Mouse (Mus musculus): Measurements from ENCODE around the gene Adig. TPM values are rescaled to one million over a fixed set of nuclear protein-coding genes. Genes with fewer than 3 reads are reported as not detected.

Gene Adig
- polyA plus RNA-seq, 1 experiment, result 169 TPM

DNA sequence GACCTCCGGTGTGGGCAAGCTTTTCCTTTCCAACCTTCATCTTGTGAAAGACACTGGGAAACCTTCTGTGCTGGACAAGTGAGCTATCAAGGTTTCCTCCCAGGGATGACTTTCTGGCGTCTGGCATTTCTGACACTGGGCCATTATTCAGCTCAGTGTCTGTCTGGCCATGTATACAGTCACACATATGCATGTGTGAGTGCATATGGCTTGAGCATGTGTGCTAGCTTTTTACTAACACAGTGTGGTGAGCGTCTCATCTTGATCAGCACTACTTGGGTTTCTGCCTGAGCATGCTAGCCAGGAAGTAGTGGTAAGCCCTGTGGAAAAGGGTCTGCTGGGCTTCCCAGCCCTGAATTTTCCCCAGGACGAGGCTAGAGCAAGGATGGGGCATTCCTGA is 38.9 kb downstream of the Adig start:
- Histone ChIP-seq H3K4me3 (ENCODE audit: control insufficient read depth, low read depth, low read length) (no peak overlapping the region), H3K27me3 (ENCODE audit: control insufficient read depth, insufficient read depth, low read length) (no peaks in the 10 kb centered on the region), H3K27ac (ENCODE audit: control insufficient read depth, insufficient read depth, low read depth, low read length) (no peak overlapping the region), H3K36me3 (ENCODE audit: control insufficient read depth, insufficient read depth, low read length) (no peaks in the 10 kb centered on the region), H3K4me1 (ENCODE audit: control insufficient read depth, insufficient read depth, low read length) (peaks cover 5% of the 10 kb centered on the region)
- TF ChIP-seq POLR2A (IDR thresholded peaks at IDR 0.05; ENCODE audit: control insufficient read depth, low read depth, low read length) (no peak), CTCF (IDR thresholded peaks at IDR 0.05; ENCODE audit: control insufficient read depth, insufficient read depth, insufficient replicate concordance, low read depth, low read length) (no peak)

DNA sequence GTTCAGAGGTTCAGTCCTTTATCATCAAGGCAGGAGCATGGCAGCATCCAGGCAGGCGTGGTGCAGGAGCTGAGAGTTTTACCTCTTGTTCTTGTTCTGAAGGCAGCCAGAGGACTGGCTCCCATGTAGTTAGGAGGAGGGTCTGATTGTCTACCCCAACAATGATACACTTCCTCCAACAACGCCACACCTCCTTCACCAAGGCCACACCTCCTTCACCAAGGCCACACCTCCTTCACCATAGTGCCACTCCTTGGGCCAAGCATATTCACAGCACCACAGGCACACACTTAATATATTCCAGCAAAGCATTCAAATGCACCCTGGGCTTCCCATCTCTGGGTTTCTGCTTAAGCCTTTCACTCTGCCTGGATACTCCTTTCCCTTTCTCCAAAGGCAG is 42.9 kb downstream of the Adig start:
- Histone ChIP-seq H3K4me1 (ENCODE audit: control insufficient read depth, insufficient read depth, low read length) (peaks cover 3% of the 10 kb centered on the region), H3K4me3 (ENCODE audit: control insufficient read depth, low read depth, low read length) (no peak overlapping the region), H3K36me3 (ENCODE audit: control insufficient read depth, insufficient read depth, low read length) (no peaks in the 10 kb centered on the region), H3K27me3 (ENCODE audit: control insufficient read depth, insufficient read depth, low read length) (no peaks in the 10 kb centered on the region), H3K27ac (ENCODE audit: control insufficient read depth, insufficient read depth, low read depth, low read length) (no peak overlapping the region)
- no peak for TF ChIP-seq CTCF (IDR thresholded peaks at IDR 0.05; ENCODE audit: control insufficient read depth, insufficient read depth, insufficient replicate concordance, low read depth, low read length)
- TF ChIP-seq POLR2A (IDR thresholded peaks at IDR 0.05; ENCODE audit: control insufficient read depth, low read depth, low read length), result no peak

DNA sequence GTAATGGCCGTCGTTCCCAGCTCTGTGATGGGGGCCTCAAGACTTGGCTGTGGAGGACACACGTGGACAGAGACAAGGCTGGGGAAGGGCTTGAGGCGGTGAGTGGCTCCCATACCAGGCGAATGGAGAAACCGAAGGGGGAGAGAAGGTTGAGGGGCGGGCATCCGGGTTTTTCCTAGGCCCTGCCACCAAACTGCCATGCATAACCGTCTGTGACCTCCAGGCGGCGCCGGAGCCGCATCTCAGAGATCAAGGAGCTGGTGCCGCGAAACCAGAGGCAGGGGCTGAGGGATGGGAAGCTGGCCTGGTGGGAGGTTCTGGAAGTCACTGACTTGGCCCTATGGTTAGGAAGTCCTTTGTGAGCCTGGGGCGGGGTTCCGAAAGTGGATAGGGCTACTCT is 44.3 kb downstream of the Adig start:
- TF ChIP-seq POLR2A (IDR thresholded peaks at IDR 0.05; ENCODE audit: control insufficient read depth, low read depth, low read length) (no peak), CTCF (IDR thresholded peaks at IDR 0.05; ENCODE audit: control insufficient read depth, insufficient read depth, insufficient replicate concordance, low read depth, low read length) (peak; percentile 77)

DNA sequence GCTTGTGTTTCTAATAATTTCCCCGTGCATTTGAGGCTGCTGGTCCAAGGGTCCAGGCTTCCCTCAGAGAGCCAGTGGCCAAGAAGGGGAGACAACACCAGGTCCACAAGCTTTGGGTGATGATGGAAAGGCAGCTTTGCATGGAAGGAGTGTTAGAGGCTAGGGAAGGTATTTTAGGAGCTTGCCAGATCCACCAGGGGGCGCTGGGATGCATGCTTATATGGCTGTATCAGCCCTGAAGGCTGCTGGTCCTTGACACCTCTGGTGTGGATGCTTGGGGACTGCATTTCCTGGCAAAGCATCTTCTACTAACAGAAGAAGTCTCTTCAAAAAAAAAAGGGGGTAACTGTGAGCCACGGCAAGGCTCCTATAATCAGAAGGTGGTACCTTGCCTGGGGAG is 47.7 kb downstream of the Adig start:
- H3K4me3 ChIP-seq (ENCODE audit: control insufficient read depth, low read depth, low read length), result no peak overlapping the region
- H3K27me3 ChIP-seq (ENCODE audit: control insufficient read depth, insufficient read depth, low read length), result no peaks in the 10 kb centered on the region

More for the DNA sequence above, 44.3 kb downstream of the Adig start:
- H3K27me3 ChIP-seq (ENCODE audit: control insufficient read depth, insufficient read depth, low read length), result no peaks in the 10 kb centered on the region
- H3K36me3 ChIP-seq (ENCODE audit: control insufficient read depth, insufficient read depth, low read length), result no peaks in the 10 kb centered on the region
- H3K27ac ChIP-seq (ENCODE audit: control insufficient read depth, insufficient read depth, low read depth, low read length), result no peak overlapping the region
- peak overlapping the region; percentile 64 for H3K4me3 ChIP-seq (ENCODE audit: control insufficient read depth, low read depth, low read length)
- H3K4me1 ChIP-seq (ENCODE audit: control insufficient read depth, insufficient read depth, low read length), result peaks cover 3% of the 10 kb centered on the region

DNA sequence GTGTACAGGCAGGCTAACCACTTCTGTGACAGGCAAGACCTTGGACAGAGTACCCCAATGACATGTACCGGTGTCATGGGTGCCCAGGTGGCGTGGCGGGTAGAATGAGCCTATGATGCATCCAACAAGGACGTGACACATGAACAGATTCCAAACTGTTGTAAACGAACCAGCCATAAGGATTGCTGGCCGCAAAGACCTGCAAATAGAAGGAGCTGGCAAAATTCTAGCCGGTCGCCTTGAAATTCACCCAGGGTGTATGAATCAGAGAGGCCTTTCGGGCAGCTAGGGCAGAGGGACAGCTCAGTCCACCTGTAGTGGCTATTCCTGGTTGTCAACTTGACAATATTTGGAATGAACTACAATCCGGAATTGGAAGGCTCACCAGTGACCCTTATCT is 52.0 kb downstream of the Adig start:
- no peak overlapping the region for H3K4me3 ChIP-seq (ENCODE audit: control insufficient read depth, low read depth, low read length)
- TF ChIP-seq CTCF (IDR thresholded peaks at IDR 0.05; ENCODE audit: control insufficient read depth, insufficient read depth, insufficient replicate concordance, low read depth, low read length) (no peak), POLR2A (IDR thresholded peaks at IDR 0.05; ENCODE audit: control insufficient read depth, low read depth, low read length) (no peak)
- H3K36me3 ChIP-seq (ENCODE audit: control insufficient read depth, insufficient read depth, low read length), result no peaks in the 10 kb centered on the region
- peaks cover 7% of the 10 kb centered on the region for H3K4me1 ChIP-seq (ENCODE audit: control insufficient read depth, insufficient read depth, low read length)
- no peaks in the 10 kb centered on the region for H3K27me3 ChIP-seq (ENCODE audit: control insufficient read depth, insufficient read depth, low read length)
- no peak overlapping the region for H3K27ac ChIP-seq (ENCODE audit: control insufficient read depth, insufficient read depth, low read depth, low read length)

More for the DNA sequence above, 47.7 kb downstream of the Adig start:
- H3K36me3 ChIP-seq (ENCODE audit: control insufficient read depth, insufficient read depth, low read length), result no peaks in the 10 kb centered on the region
- peaks cover 3% of the 10 kb centered on the region for H3K4me1 ChIP-seq (ENCODE audit: control insufficient read depth, insufficient read depth, low read length)
- H3K27ac ChIP-seq (ENCODE audit: control insufficient read depth, insufficient read depth, low read depth, low read length), result no peak overlapping the region
- TF ChIP-seq POLR2A (IDR thresholded peaks at IDR 0.05; ENCODE audit: control insufficient read depth, low read depth, low read length), result no peak
- peak; percentile 68; the same call in 1 of the 2 replicates for TF ChIP-seq CTCF (IDR thresholded peaks at IDR 0.05; ENCODE audit: control insufficient read depth, insufficient read depth, insufficient replicate concordance, low read depth, low read length)

DNA sequence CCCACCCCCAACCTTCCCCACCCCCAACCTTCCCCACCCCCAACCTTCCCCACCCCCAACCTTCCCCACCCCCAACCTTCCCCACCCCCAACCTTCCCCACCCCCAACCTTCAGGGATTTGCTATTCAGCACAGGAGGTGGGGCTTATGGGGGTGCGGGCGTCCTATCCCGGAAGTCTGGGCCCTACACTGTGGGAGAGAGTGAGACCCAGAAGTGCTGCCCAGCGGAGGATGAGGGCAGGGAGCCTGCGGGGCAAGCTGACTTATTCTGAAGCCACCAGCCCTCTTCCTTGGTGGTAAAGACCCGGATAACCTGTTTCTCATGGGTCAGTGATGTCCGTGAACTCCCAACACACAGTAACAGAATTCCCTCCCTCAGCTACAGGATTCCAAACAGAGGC is 52.8 kb downstream of the Adig start:
- H3K27ac ChIP-seq (ENCODE audit: control insufficient read depth, insufficient read depth, low read depth, low read length), result no peak overlapping the region
- H3K36me3 ChIP-seq (ENCODE audit: control insufficient read depth, insufficient read depth, low read length), result no peaks in the 10 kb centered on the region
- peaks cover 11% of the 10 kb centered on the region for H3K4me1 ChIP-seq (ENCODE audit: control insufficient read depth, insufficient read depth, low read length)
- H3K4me3 ChIP-seq (ENCODE audit: control insufficient read depth, low read depth, low read length), result 0 out of 2 replicates have a peak overlapping the region, but pooled peaks have one; percentile 23
- no peak for TF ChIP-seq POLR2A (IDR thresholded peaks at IDR 0.05; ENCODE audit: control insufficient read depth, low read depth, low read length)
- no peak for TF ChIP-seq CTCF (IDR thresholded peaks at IDR 0.05; ENCODE audit: control insufficient read depth, insufficient read depth, insufficient replicate concordance, low read depth, low read length)
- no peaks in the 10 kb centered on the region for H3K27me3 ChIP-seq (ENCODE audit: control insufficient read depth, insufficient read depth, low read length)

DNA sequence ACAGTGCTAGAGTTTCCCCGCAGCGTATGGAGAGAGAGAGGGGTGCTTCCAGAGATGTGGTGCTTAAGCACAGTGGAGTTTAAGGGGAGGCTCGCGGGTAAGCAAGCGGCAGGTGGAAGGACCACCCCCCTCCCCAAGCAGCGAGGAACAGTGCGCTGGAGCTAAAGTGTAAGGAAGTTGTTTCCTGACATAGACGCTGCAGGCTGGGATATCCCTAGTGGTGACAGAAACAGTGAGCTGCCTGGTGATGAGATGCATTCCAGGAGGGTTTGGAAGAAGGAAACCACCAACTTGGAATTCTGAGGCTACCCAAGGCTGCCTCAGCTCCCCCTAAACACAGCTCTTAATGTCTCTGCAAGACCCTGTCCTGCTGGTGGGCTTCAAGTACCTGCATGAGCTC is 53.4 kb downstream of the Adig start:
- Histone ChIP-seq H3K36me3 (ENCODE audit: control insufficient read depth, insufficient read depth, low read length) (no peaks in the 10 kb centered on the region), H3K4me1 (ENCODE audit: control insufficient read depth, insufficient read depth, low read length) (peaks cover 11% of the 10 kb centered on the region), H3K27ac (ENCODE audit: control insufficient read depth, insufficient read depth, low read depth, low read length) (no peak overlapping the region), H3K27me3 (ENCODE audit: control insufficient read depth, insufficient read depth, low read length) (no peaks in the 10 kb centered on the region), H3K4me3 (ENCODE audit: control insufficient read depth, low read depth, low read length) (peak overlapping the region; percentile 64)
- TF ChIP-seq POLR2A (IDR thresholded peaks at IDR 0.05; ENCODE audit: control insufficient read depth, low read depth, low read length) (no peak), CTCF (IDR thresholded peaks at IDR 0.05; ENCODE audit: control insufficient read depth, insufficient read depth, insufficient replicate concordance, low read depth, low read length) (no peak)

DNA sequence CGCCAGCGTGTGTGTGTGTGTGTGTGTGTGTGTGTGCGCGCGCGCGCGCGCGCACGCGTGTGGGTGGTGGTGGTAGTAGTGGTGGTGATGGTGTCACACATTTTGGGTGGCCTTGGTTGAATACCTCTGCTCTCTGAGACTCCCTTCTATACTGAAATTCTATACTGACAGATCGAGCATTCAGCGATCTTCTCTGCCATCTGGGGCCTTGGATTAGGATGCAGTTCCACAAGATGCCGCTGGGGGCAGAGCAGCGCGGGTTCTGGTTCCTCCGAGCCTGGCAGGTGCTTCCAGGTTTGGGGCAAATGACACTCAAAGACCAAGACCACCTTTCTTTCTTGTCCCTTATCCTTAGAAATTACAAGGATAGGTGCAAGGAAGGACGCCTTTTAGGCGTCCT is 53.8 kb downstream of the Adig start:
- Histone ChIP-seq H3K36me3 (ENCODE audit: control insufficient read depth, insufficient read depth, low read length) (no peaks in the 10 kb centered on the region), H3K4me3 (ENCODE audit: control insufficient read depth, low read depth, low read length) (peak overlapping the region; percentile 64), H3K4me1 (ENCODE audit: control insufficient read depth, insufficient read depth, low read length) (peaks cover 11% of the 10 kb centered on the region), H3K27ac (ENCODE audit: control insufficient read depth, insufficient read depth, low read depth, low read length) (no peak overlapping the region), H3K27me3 (ENCODE audit: control insufficient read depth, insufficient read depth, low read length) (no peaks in the 10 kb centered on the region)
- peak; percentile 90 for TF ChIP-seq CTCF (IDR thresholded peaks at IDR 0.05; ENCODE audit: control insufficient read depth, insufficient read depth, insufficient replicate concordance, low read depth, low read length)
- no peak for TF ChIP-seq POLR2A (IDR thresholded peaks at IDR 0.05; ENCODE audit: control insufficient read depth, low read depth, low read length)

Measured in testis, adult 2 months (tissue).